Mouse (Mus musculus) layer of hippocampus, adult 18-20 months (tissue): Measurements from ENCODE around the gene Ripk4. TPM values are rescaled to one million over a fixed set of nuclear protein-coding genes. Genes with fewer than 3 reads are reported as not detected.

Source experiments
- DNase-seq, 2 experiments: peaks; one replicate each; pipeline ENCODE4 v3.0.0; 2022; ENCODE audit warnings: low spot score in 2 of 2
- long read RNA-seq: library from polyadenylated mRNA; stranded (forward); transcript quantifications from one replicate; pipeline ENCODE4 v2.0.0, GENCODE M21; 2021
- total RNA-seq, 2 experiments: library from RNA; stranded (reverse); gene quantifications; 2 replicates each; pipeline ENCODE4 v1.2.3; 2021

Ripk4 gene
- 1 to 10 TPM in 1 of 2 experiments, under 1 TPM in 1; 0.92 to 1.3 TPM for total RNA-seq
- long read RNA-seq, partial matches to known transcripts: 0 of 2 reads
- long read RNA-seq, other reads (novel, unspliced or antisense): 1 of 2 reads

GRCm38 (mm10) chr16:97763061-97763989, at the start of gene Ripk4:
Ripk4 (minus strand) TSS chr16:97763787.
- DNase-seq: peak in 1 of 2 experiments; percentile 7

- DNase-seq: no peak
Measured at GRCm38 (mm10) chr16:97808881-97809280, 45.3 kb upstream of the Ripk4 start.

DNA sequence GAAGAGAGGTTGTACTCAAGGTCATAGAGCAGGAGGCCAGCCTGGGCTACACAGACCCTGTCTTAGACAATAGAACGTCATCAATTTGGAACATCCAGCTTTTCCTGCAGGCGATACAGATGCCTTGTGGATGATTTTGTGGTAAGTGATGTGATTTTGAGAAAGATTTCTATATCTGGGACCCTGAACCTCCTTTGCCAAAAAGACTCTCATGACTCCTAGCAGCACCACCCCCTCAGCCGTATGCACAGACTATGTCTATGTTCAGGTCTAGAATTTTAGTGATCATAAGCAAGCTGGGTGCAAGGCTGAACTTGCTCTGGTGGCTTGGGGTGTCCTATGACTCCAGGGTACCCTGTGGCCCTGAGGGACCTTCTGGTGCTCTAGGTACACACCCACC, 42.1 kb upstream of the Ripk4 start:
- no peak for DNase-seq

GRCm38 (mm10) chr16:97804680-97805547, 41.3 kb upstream of the Ripk4 start:
- DNase-seq: peak; percentile 32 to 92

- DNase-seq: no peak
Measured at GRCm38 (mm10) chr16:97797950-97798869, 34.6 kb upstream of the Ripk4 start.

GRCm38 (mm10) chr16:97797212-97797611, 33.6 kb upstream of the Ripk4 start:
- DNase-seq: no peak

DNA sequence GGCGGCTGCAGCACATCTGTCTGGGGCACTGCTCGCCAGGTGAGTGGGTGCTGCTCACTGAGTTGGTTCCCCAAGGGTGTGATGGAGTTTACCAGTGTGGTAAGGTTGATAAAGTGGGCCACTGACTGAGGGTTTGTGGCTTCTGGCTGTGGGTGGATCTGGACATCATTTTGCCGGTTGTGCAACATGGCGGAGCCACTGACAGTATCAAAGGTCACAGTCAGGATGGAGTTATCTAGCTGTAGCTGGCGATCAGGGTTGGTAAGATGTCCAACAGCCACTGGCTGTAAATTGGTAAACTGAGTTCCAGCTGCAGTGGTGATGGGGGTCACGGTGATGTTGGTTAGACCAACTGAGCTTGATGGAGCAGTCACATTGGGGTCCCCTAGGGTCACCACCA, 30.7 kb upstream of the Ripk4 start:
- no peak for DNase-seq

DNA sequence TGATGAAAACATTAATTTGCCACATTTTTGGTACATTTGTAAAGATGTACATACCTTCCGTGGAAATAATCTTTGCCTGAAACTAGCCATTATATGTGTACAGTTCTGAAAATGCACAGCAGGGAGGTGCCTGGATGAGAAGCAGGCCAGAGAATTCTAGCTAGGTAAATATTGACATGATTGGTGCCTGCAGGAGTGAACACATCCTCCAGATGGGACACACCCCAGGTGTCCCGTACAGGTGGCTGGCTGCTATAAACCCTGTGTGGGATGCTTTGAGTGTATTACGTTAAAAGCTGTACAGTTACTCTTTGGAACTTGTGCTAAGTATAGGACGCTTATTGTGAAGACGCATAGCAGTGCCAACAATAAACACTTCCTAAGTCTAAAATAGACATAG, 19.5 kb upstream of the Ripk4 start:
- no peak for DNase-seq

DNA sequence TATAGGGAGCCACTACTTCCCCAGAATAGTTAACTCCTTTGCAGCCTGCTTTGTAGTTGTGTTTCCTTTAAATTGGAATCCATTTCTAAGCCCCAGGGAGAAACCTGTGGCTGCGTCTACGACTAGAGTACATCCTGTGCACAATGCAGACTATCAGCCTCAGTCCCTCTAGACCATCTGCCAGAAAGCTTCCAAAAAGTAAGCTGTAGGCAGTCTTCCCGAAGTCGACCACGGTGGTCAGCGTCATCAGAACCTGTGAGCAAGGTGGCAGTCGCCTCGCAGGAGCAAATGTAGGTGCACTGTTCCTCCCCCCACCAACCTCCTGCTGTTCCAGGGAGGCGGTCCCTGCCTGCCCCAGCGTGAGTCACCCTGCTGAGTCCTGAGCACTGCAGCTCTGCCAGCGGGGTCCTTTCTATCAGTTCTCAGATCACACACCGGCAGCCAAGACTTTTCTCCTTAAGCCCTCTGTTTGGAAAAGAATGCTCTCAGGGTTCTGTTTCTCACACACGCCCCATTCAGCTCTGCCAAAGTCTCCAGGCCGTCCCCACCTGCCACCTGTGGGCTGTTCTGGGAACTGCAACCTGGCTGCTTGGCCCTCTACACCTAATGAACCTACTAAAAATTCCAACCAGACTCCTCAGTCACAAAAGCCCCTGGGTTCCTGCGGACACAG, 14.9 kb upstream of the Ripk4 start:
- peak; percentile 66 to 87 for DNase-seq

DNA sequence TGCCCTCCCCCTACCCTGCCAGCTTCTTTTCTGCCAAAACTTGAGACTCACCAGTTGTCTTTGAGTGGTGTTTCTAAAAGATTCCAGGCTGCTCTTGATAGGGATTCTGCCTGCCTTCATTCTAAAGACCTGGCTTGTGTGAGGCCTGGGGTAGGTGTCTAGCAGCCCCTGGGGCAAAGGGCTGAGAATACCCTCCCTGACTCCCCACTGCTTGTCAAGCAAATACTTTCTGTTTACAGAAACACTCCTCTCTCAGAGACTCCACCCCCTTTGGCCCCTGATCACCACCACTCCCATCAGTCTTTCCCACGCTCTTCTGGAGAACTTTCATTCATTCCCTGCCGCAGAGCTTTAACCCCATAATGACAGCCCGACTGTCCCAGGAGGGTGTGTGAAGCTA, 2.9 kb upstream of the Ripk4 start:
- no peak for DNase-seq

GRCm38 (mm10) chr16:97764626-97765025, 1.0 kb upstream of the Ripk4 start:
- no peak for DNase-seq

- no peak for DNase-seq
Measured at GRCm38 (mm10) chr16:97763990-97764340, 378 bp upstream of the Ripk4 start.

DNA sequence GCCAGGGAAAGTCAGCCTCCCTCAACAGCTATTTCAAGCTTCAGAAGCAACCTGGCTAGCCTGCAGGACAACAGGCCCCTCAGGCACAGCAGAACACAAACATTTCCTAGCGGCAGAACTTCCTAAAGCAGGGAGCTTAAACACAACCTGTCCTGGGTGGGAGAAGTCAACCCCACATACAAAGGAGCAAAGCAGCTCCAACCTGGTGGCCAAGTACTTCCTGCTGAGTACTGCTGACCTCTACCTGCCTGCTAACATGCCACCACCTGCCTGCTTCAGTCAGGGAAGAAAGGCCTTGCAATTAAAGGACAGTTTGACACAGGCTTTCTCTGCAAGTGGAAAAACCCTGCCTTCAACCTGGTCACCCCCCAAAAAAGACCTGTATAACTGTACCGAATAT, 1.8 kb downstream of the Ripk4 start:
- no peak for DNase-seq

GRCm38 (mm10) chr16:97759681-97760080, 3.9 kb downstream of the Ripk4 start:
- DNase-seq: no peak

- no peak for DNase-seq
Measured at GRCm38 (mm10) chr16:97758288-97758687, 5.3 kb downstream of the Ripk4 start.

DNA sequence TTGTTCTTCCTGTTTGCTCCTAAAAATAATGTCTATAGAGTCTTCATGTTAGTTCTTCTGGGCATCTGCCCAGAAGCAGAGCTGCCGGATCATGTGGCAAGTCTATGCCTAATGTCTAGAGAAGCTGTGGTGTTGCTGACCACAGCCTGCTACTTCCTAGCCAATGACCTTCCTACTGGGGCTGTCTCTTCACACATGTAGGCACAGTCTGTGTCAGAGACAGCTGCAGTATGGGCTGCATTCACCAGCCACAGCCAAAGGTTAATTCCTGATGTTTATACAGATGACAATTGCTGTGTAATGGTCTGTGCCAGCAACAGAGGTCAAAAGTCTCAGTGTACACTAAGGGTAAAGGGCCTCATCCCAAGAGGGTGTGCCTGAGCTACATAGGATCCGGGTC, 7.1 kb downstream of the Ripk4 start:
- DNase-seq: no peak

GRCm38 (mm10) chr16:97752316-97752941, 11.2 kb downstream of the Ripk4 start:
- DNase-seq: no peak

GRCm38 (mm10) chr16:97751884-97752283, 11.7 kb downstream of the Ripk4 start:
- peak; percentile 43 to 69 for DNase-seq

GRCm38 (mm10) chr16:97748421-97748820, 15.2 kb downstream of the Ripk4 start:
- no peak for DNase-seq

DNA sequence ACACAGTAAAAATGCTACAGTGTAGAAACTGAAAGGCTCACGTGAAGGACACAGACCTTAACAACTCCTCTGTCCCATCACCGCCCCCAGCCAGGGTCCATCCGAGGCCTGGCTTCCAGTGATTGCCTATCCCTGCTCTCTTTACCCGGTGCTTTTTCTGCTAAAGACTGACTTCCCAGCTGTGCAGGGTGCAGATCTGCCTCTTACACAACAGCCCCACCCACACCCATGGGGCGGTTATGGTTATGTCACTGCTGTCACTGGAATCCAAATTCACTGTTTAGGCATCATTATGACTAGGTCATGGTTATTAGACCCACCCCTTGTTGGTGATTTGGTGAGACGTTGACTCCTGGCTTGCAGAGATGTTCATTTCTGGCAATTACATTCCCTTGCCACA, 25.6 kb downstream of the Ripk4 start:
- DNase-seq: no peak
